Mouse (Mus musculus) erythroblast, embryonic 14.5 days (primary cell): ENCODE measurements around the gene Pkib.

Source experiments
- GATA1 ChIP-seq: IDR thresholded peaks from 2 replicates; pipeline ENCODE4 v1.6.1; 2012; ENCODE audit warnings: low read length, inconsistent platforms, mixed read lengths
- TAL1 ChIP-seq: IDR thresholded peaks from 3 replicates; pipeline ENCODE4 v1.6.1; 2012; ENCODE audit warnings: low read length, inconsistent platforms, mixed read lengths

GRCm38 (mm10) chr10:57702246-57702645, 70.5 kb downstream of the Pkib start:
- no peak for TF ChIP-seq TAL1
- TF ChIP-seq GATA1, result no peak
